Mouse (Mus musculus): ENCODE data around the gene Setdb1. TPM values are rescaled to one million over a fixed set of nuclear protein-coding genes. Genes with fewer than 3 reads are reported as not detected.
A peak's percentile ranks its signal among the peaks of the same experiment; 100 is the strongest.

Setdb1 gene
- total RNA-seq, 1 experiment: 59.1 TPM

- Histone ChIP-seq H3K4me3 (ENCODE audit: insufficient read depth in 1 of 2, low read depth in 1 of 2, low read length in 2 of 2, poor library complexity in 1 of 2, severe bottlenecking in 1 of 2) (peak overlapping the region; percentile 37 to 52), H3K27ac (ENCODE audit: insufficient read depth, low read depth, low read length, poor library complexity, severe bottlenecking) (peak overlapping the region; percentile 78), H3K9ac (ENCODE audit: insufficient read depth, low read depth, low read length, poor library complexity, severe bottlenecking) (peak overlapping the region; percentile 67; the same call in 1 of the 2 replicates), H3K9me3 (ENCODE audit: control insufficient read depth, insufficient read depth, low read depth, low read length) (no peaks in the 10 kb centered on the region), H3K36me3 (ENCODE audit: control insufficient read depth, insufficient read depth, low read length, poor library complexity, severe bottlenecking) (peaks cover 23% of the 10 kb centered on the region), H3K4me1 (ENCODE audit: control insufficient read depth in 2 of 2, insufficient read depth in 2 of 2, low read length in 2 of 2, poor library complexity in 1 of 2) (peaks cover 8 to 13% of the 10 kb centered on the region in 2 experiments; a peak in 2 of 4 replicates)
- TF ChIP-seq MAFK (IDR thresholded peaks at IDR 0.05; ENCODE audit: insufficient read depth, low read depth, low read length) (no peak), ZC3H11A (IDR thresholded peaks at IDR 0.05; ENCODE audit: borderline replicate concordance, low read depth, low read length) (no peak)
- DNase-seq (ENCODE audit: low read depth, low spot score): peak; percentile 81
- in situ Hi-C loops (cut with MboI; ENCODE audit: low sequenced_read_pairs in 2 of 2, unreplicated experiment in 2 of 2): no loop called here
Observed at GRCm38 (mm10) chr3:95317414-95318080, 39.5 kb downstream of the Setdb1 start.

DNA sequence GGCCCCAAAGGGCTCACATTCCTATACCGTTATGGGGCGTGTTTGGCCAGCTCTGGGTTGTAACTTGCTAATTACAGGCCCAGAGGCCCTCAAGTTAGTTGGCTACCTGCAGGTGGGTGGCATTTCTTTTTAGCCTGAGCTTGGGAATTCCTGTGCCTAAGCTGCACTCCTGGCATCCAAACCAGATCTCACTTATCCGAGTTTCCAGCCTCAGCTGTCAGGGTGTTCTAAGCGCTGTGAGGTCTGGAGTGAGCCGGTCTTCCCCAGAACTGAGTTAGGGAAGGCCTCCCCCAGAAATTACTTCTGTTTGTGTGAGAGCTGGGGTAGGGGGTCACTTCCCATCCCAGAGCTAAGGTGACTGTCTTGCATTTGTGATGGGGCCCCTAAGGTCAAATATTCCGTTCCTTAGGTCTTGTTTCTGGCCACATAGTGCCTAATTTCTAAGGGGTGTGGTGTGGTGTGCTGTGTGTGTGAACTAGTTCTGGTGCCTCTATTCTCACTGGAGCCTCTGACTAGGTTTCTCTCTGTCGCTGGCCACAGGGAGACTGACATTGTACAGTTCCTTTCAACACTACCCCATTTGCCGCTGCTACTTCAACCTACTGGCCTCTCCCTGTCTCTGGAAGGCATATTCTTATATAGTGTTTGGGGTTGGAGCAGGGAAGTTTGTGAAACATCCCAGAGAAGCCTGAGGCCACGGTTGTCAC is 41.0 kb downstream of the Setdb1 start:
- peaks cover 8 to 13% of the 10 kb centered on the region in 2 experiments; a peak in 2 of 4 replicates for H3K4me1 ChIP-seq (ENCODE audit: control insufficient read depth in 2 of 2, insufficient read depth in 2 of 2, low read length in 2 of 2, poor library complexity in 1 of 2)
- peak overlapping the region; percentile 91 to 93 for H3K4me3 ChIP-seq (ENCODE audit: insufficient read depth in 1 of 2, low read depth in 1 of 2, low read length in 2 of 2, poor library complexity in 1 of 2, severe bottlenecking in 1 of 2)
- H3K9ac ChIP-seq (ENCODE audit: insufficient read depth, low read depth, low read length, poor library complexity, severe bottlenecking): peak overlapping the region; percentile 94
- H3K27ac ChIP-seq (ENCODE audit: insufficient read depth, low read depth, low read length, poor library complexity, severe bottlenecking): peak overlapping the region; percentile 80
- in situ Hi-C loops (cut with MboI; ENCODE audit: low sequenced_read_pairs in 2 of 2, unreplicated experiment in 2 of 2): no loop called here
- H3K36me3 ChIP-seq (ENCODE audit: control insufficient read depth, insufficient read depth, low read length, poor library complexity, severe bottlenecking): peaks cover 10% of the 10 kb centered on the region
- TF ChIP-seq CHD2 (IDR thresholded peaks at IDR 0.05; ENCODE audit: low read depth, low read length) (no peak), MAFK (IDR thresholded peaks at IDR 0.05; ENCODE audit: insufficient read depth, low read depth, low read length) (no peak), ZNF384 (IDR thresholded peaks at IDR 0.05; ENCODE audit: low read depth, low read length) (no peak), HCFC1 (IDR thresholded peaks at IDR 0.05; ENCODE audit: borderline replicate concordance, insufficient read depth, low read length) (no peak), ZC3H11A (IDR thresholded peaks at IDR 0.05; ENCODE audit: borderline replicate concordance, low read depth, low read length) (no peak)
- no peaks in the 10 kb centered on the region for H3K9me3 ChIP-seq (ENCODE audit: control insufficient read depth, insufficient read depth, low read depth, low read length)
- no peak for DNase-seq (ENCODE audit: low read depth, low spot score)

GRCm38 (mm10) chr3:95315094-95315843 is 41.7 kb downstream of the Setdb1 start:
- in situ Hi-C loops (cut with MboI; ENCODE audit: low sequenced_read_pairs in 2 of 2, unreplicated experiment in 2 of 2): no loop called here
- H3K4me1 ChIP-seq (ENCODE audit: control insufficient read depth in 2 of 2, insufficient read depth in 2 of 2, low read length in 2 of 2, poor library complexity in 1 of 2): peaks cover 8 to 12% of the 10 kb centered on the region in 2 experiments; a peak in 2 of 4 replicates

GRCm38 (mm10) chr3:95314486-95315093 is 42.4 kb downstream of the Setdb1 start, which contains the start of gene Cers2:
TSS of gene Cers2 (plus strand) at chr3:95314791.
- H3K4me1 ChIP-seq (ENCODE audit: control insufficient read depth in 2 of 2, insufficient read depth in 2 of 2, low read length in 2 of 2, poor library complexity in 1 of 2): peaks cover 8 to 10% of the 10 kb centered on the region in 2 experiments; a peak in 2 of 4 replicates
- peak within 1 kb of the TSS; percentile 80 for H3K27ac ChIP-seq (ENCODE audit: insufficient read depth, low read depth, low read length, poor library complexity, severe bottlenecking)
- H3K4me3 ChIP-seq (ENCODE audit: insufficient read depth in 1 of 2, low read depth in 1 of 2, low read length in 2 of 2, poor library complexity in 1 of 2, severe bottlenecking in 1 of 2): peak within 1 kb of the TSS; percentile 91 to 93
- H3K9me3 ChIP-seq (ENCODE audit: control insufficient read depth, insufficient read depth, low read depth, low read length): no peaks in the 10 kb centered on the region; the same call in 1 of the 2 replicates
- H3K9ac ChIP-seq (ENCODE audit: insufficient read depth, low read depth, low read length, poor library complexity, severe bottlenecking): peak within 1 kb of the TSS; percentile 94
- TF ChIP-seq ZNF384 (IDR thresholded peaks at IDR 0.05; ENCODE audit: low read depth, low read length) (no peak), MAFK (IDR thresholded peaks at IDR 0.05; ENCODE audit: insufficient read depth, low read depth, low read length) (no peak)
- in situ Hi-C loops (cut with MboI; ENCODE audit: low sequenced_read_pairs in 2 of 2, unreplicated experiment in 2 of 2): no loop called here
- DNase-seq (ENCODE audit: low read depth, low spot score): no peak
- no peaks in the 10 kb centered on the region for H3K36me3 ChIP-seq (ENCODE audit: control insufficient read depth, insufficient read depth, low read length, poor library complexity, severe bottlenecking)

More at GRCm38 (mm10) chr3:95315094-95315843, 41.7 kb downstream of the Setdb1 start:
- Histone ChIP-seq H3K9ac (ENCODE audit: insufficient read depth, low read depth, low read length, poor library complexity, severe bottlenecking) (peak overlapping the region; percentile 94), H3K4me3 (ENCODE audit: insufficient read depth in 1 of 2, low read depth in 1 of 2, low read length in 2 of 2, poor library complexity in 1 of 2, severe bottlenecking in 1 of 2) (peak overlapping the region; percentile 91 to 93), H3K27ac (ENCODE audit: insufficient read depth, low read depth, low read length, poor library complexity, severe bottlenecking) (peak overlapping the region; percentile 80), H3K9me3 (ENCODE audit: control insufficient read depth, insufficient read depth, low read depth, low read length) (no peaks in the 10 kb centered on the region), H3K36me3 (ENCODE audit: control insufficient read depth, insufficient read depth, low read length, poor library complexity, severe bottlenecking) (peaks cover 3% of the 10 kb centered on the region; the same call in 1 of the 2 replicates)
- TF ChIP-seq HCFC1 (IDR thresholded peaks at IDR 0.05; ENCODE audit: borderline replicate concordance, insufficient read depth, low read length) (peak; percentile 23; the same call in 1 of the 2 replicates), CHD2 (IDR thresholded peaks at IDR 0.05; ENCODE audit: low read depth, low read length) (no peak), ZC3H11A (IDR thresholded peaks at IDR 0.05; ENCODE audit: borderline replicate concordance, low read depth, low read length) (peak; percentile 3; the same call in 1 of the 2 replicates)
- DNase-seq (ENCODE audit: low read depth, low spot score): peak; percentile 65

Measured in ES-E14 (cell line).